Mouse (Mus musculus) ES-E14 (cell line): ENCODE data around the gene Msh3. TPM values are rescaled to one million over a fixed set of nuclear protein-coding genes. Genes with fewer than 3 reads are reported as not detected.

Source experiments
- DNase-seq: peaks from one replicate; pipeline ENCODE4 v3.0.0-alpha.2; 2013; ENCODE audit warnings: low read depth, low spot score
- H3K27ac ChIP-seq: 2 replicates; pipeline ENCODE4 v1.5.1; 2012; ENCODE audit warnings: low read depth, mild to moderate bottlenecking, low read length, moderate library complexity, mixed read lengths; ENCODE audit not compliant: poor library complexity, insufficient read depth, severe bottlenecking
- H3K36me3 ChIP-seq: 2 replicates; pipeline ENCODE4 v1.6.1; 2012; ENCODE audit warnings: mild to moderate bottlenecking, low read length, moderate library complexity, mixed read lengths; ENCODE audit not compliant: control insufficient read depth, poor library complexity, insufficient read depth, severe bottlenecking
- H3K4me1 ChIP-seq, 2 experiments: fragments of 150-350 bp in 1 of 2; sonication (generic) in 1 of 2; 2 replicates each; pipeline ENCODE4 v1.6.1; 2012; ENCODE audit warnings: low read length in 2 of 2, mild to moderate bottlenecking in 1 of 2, mixed read lengths in 1 of 2; ENCODE audit not compliant: control insufficient read depth in 2 of 2, insufficient read depth in 2 of 2, poor library complexity in 1 of 2
- H3K4me3 ChIP-seq, 2 experiments: fragments of 150-350 bp in 1 of 2; sonication (generic) in 1 of 2; 2 replicates each; pipeline ENCODE4 v1.5.1; 2012; ENCODE audit warnings: low read length in 2 of 2, low read depth in 1 of 2, mild to moderate bottlenecking in 1 of 2, mixed read lengths in 1 of 2; ENCODE audit not compliant: insufficient read depth in 1 of 2, poor library complexity in 1 of 2, severe bottlenecking in 1 of 2
- H3K9ac ChIP-seq: 2 replicates; pipeline ENCODE4 v1.6.1; 2012; ENCODE audit warnings: low read depth, mild to moderate bottlenecking, low read length, mixed read lengths; ENCODE audit not compliant: poor library complexity, insufficient read depth, severe bottlenecking
- H3K9me3 ChIP-seq: fragments of 150-350 bp; sonication (generic); 2 replicates; pipeline ENCODE4 v1.6.1; 2012; ENCODE audit warnings: low read depth, mild to moderate bottlenecking, low read length; ENCODE audit not compliant: control insufficient read depth, insufficient read depth
- CHD2 ChIP-seq: IDR thresholded peaks from 2 replicates; pipeline ENCODE4 v1.6.1; 2014; ENCODE audit warnings: mild to moderate bottlenecking, low read depth, low read length, inconsistent platforms
- HCFC1 ChIP-seq: IDR thresholded peaks from 2 replicates; pipeline ENCODE4 v1.6.1; 2012; ENCODE audit warnings: low read length, inconsistent platforms, borderline replicate concordance; ENCODE audit not compliant: insufficient read depth
- MAFK ChIP-seq: IDR thresholded peaks from 2 replicates; pipeline ENCODE4 v1.6.1; 2014; ENCODE audit warnings: mild to moderate bottlenecking, low read depth, low read length, inconsistent platforms; ENCODE audit not compliant: insufficient read depth
- ZC3H11A ChIP-seq: IDR thresholded peaks from 2 replicates; pipeline ENCODE4 v1.6.1; 2012; ENCODE audit warnings: low read depth, mild to moderate bottlenecking, inconsistent platforms, low read length, borderline replicate concordance
- ZNF384 ChIP-seq: IDR thresholded peaks from 2 replicates; pipeline ENCODE4 v1.6.1; 2012; ENCODE audit warnings: low read depth, low read length, inconsistent platforms
- in situ Hi-C, 2 experiments: fragments of 600-800 bp; cut with MboI; formaldehyde crosslinking; loops; one replicate each; pipeline ENCODE4 v1.15.1; 2025; ENCODE audit warnings: low sequenced_read_pairs in 2 of 2, inconsistent platforms in 1 of 2; ENCODE audit not compliant: unreplicated experiment in 2 of 2
- total RNA-seq: library from RNA; depleted of rRNA; stranded (reverse); fragments of 300-350 nt; gene quantifications from 2 replicates; pipeline ENCODE4 v1.2.3, GENCODE M21; 2012

Msh3 gene
- total RNA-seq, 1 experiment = 33.0 TPM

GRCm38 (mm10) chr13:92336857-92337256 is 17.9 kb downstream of the Msh3 start:
- H3K9ac ChIP-seq = no peak overlapping the region
- H3K4me1 ChIP-seq = peaks cover 2 to 10% of the 10 kb centered on the region in 2 experiments; a peak in 2 of 4 replicates
- DNase-seq = no peak
- no peak for TF ChIP-seq ZNF384
- no peak for TF ChIP-seq HCFC1
- TF ChIP-seq CHD2 = no peak
- TF ChIP-seq ZC3H11A = no peak
- no peak for TF ChIP-seq MAFK
- H3K27ac ChIP-seq = no peak overlapping the region
- in situ Hi-C loops = no loop called here
- H3K36me3 ChIP-seq = peaks cover 20% of the 10 kb centered on the region
- no peaks in the 10 kb centered on the region for H3K9me3 ChIP-seq
- no peak overlapping the region for H3K4me3 ChIP-seq

GRCm38 (mm10) chr13:92332103-92332879 is 22.5 kb downstream of the Msh3 start:
- TF ChIP-seq MAFK = no peak
- TF ChIP-seq ZC3H11A = no peak
- no peak for TF ChIP-seq HCFC1
- no peak for TF ChIP-seq CHD2
- TF ChIP-seq ZNF384 = no peak
- H3K36me3 ChIP-seq = peaks cover 13% of the 10 kb centered on the region
- in situ Hi-C loops = no loop called here

GRCm38 (mm10) chr13:92330621-92331020 is 24.2 kb downstream of the Msh3 start:
- no peak overlapping the region for H3K4me3 ChIP-seq
- H3K9me3 ChIP-seq = no peaks in the 10 kb centered on the region
- no peak for TF ChIP-seq CHD2
- no peak for TF ChIP-seq ZNF384
- TF ChIP-seq MAFK = peak; percentile 56; the same call in 1 of the 2 replicates
- TF ChIP-seq HCFC1 = no peak
- no peak for TF ChIP-seq ZC3H11A
- H3K9ac ChIP-seq = no peak overlapping the region
- no peak for DNase-seq
- in situ Hi-C loops = no loop called here
- H3K4me1 ChIP-seq = peaks cover 2 to 12% of the 10 kb centered on the region in 2 experiments; a peak in 2 of 4 replicates
- peaks cover 8% of the 10 kb centered on the region; the same call in 1 of the 2 replicates for H3K36me3 ChIP-seq
- no peak overlapping the region for H3K27ac ChIP-seq

More at GRCm38 (mm10) chr13:92332103-92332879, 22.5 kb downstream of the Msh3 start:
- Histone ChIP-seq H3K27ac (no peak overlapping the region), H3K4me1 (peaks cover 2 to 10% of the 10 kb centered on the region in 2 experiments; a peak in 2 of 4 replicates), H3K4me3 (no peak overlapping the region), H3K9me3 (no peaks in the 10 kb centered on the region), H3K9ac (no peak overlapping the region)
- DNase-seq = no peak

- DNase-seq = no peak
- in situ Hi-C loops = no loop called here
- Histone ChIP-seq H3K9me3 (no peaks in the 10 kb centered on the region), H3K4me1 (peaks cover 2 to 10% of the 10 kb centered on the region in 2 experiments; a peak in 2 of 4 replicates), H3K4me3 (no peak overlapping the region), H3K36me3 (peaks cover 2% of the 10 kb centered on the region; the same call in 1 of the 2 replicates), H3K9ac (no peak overlapping the region), H3K27ac (no peak overlapping the region)
- TF ChIP-seq ZNF384 = no peak
- TF ChIP-seq HCFC1 = no peak
- TF ChIP-seq ZC3H11A = no peak
- TF ChIP-seq MAFK = no peak
- no peak for TF ChIP-seq CHD2
These were observed 26.8 kb downstream of the Msh3 start for GRCm38 (mm10) chr13:92328000-92328399.
